Mouse (Mus musculus): ENCODE data around the gene Chd3. TPM values are rescaled to one million over a fixed set of nuclear protein-coding genes. Genes with fewer than 3 reads are reported as not detected.

Chd3 gene
- polyA plus RNA-seq, 1 experiment from 2014 or later: 89.3 TPM

GRCm38 (mm10) chr11:69340161-69341131, 28.8 kb downstream of the Chd3 start, which contains the start of gene Rnf227:
Gene Rnf227, plus strand, starts transcription at chr11:69340461.
- Histone ChIP-seq H3K9me3 (0 out of 2 replicates have a peak, but pooled peaks cover 5% of the 10 kb centered on the region), H3K36me3 (peaks cover 27% of the 10 kb centered on the region), H3K4me2 (peak within 1 kb of the TSS; percentile 92), H3K4me1 (peaks cover 19% of the 10 kb centered on the region), H3K4me3 (peak within 1 kb of the TSS; percentile 68), H3K27ac (peak within 1 kb of the TSS; percentile 90), H3K27me3 (no peaks in the 10 kb centered on the region), H3K9ac (peak within 1 kb of the TSS; percentile 58)
- ATAC-seq (ENCODE audit: insufficient number of reproducible peaks, low FRiP score, low TSS enrichment, low read depth): peak; percentile 73
- 1% methylated on average over 98 of the region's 99 CpGs for WGBS

- 64% methylated on average over 4 of the region's 4 CpGs for WGBS
- Histone ChIP-seq H3K27ac (no peak overlapping the region), H3K4me1 (peaks cover 22% of the 10 kb centered on the region), H3K9me3 (0 out of 2 replicates have a peak, but pooled peaks cover 5% of the 10 kb centered on the region), H3K4me2 (no peak overlapping the region), H3K36me3 (no peaks in the 10 kb centered on the region), H3K9ac (no peak overlapping the region), H3K4me3 (no peak overlapping the region), H3K27me3 (no peaks in the 10 kb centered on the region)
- no peak for ATAC-seq (ENCODE audit: insufficient number of reproducible peaks, low FRiP score, low TSS enrichment, low read depth)
Measured at GRCm38 (mm10) chr11:69334796-69335195, 34.4 kb downstream of the Chd3 start.

- no peaks in the 10 kb centered on the region for H3K27me3 ChIP-seq
- no peak overlapping the region for H3K4me3 ChIP-seq
- no peak overlapping the region for H3K27ac ChIP-seq
- no peak overlapping the region for H3K4me2 ChIP-seq
- no peak overlapping the region for H3K9ac ChIP-seq
- WGBS: 63% methylated on average over 3 of the region's 3 CpGs
- 0 out of 2 replicates have a peak, but pooled peaks cover 5% of the 10 kb centered on the region for H3K9me3 ChIP-seq
- peaks cover 20% of the 10 kb centered on the region for H3K4me1 ChIP-seq
- no peak for ATAC-seq (ENCODE audit: insufficient number of reproducible peaks, low FRiP score, low TSS enrichment, low read depth)
- no peaks in the 10 kb centered on the region for H3K36me3 ChIP-seq
Measured at GRCm38 (mm10) chr11:69333922-69334321, 35.3 kb downstream of the Chd3 start.

- Histone ChIP-seq H3K4me3 (no peak overlapping the region), H3K9me3 (0 out of 2 replicates have a peak, but pooled peaks cover 5% of the 10 kb centered on the region), H3K9ac (no peak overlapping the region), H3K27ac (no peak overlapping the region), H3K4me1 (peaks cover 20% of the 10 kb centered on the region), H3K27me3 (peaks cover 3% of the 10 kb centered on the region), H3K36me3 (no peaks in the 10 kb centered on the region), H3K4me2 (peak overlapping the region; percentile 50)
- no peak for ATAC-seq (ENCODE audit: insufficient number of reproducible peaks, low FRiP score, low TSS enrichment, low read depth)
- WGBS: 28% methylated on average over 8 of the region's 8 CpGs
Measured at GRCm38 (mm10) chr11:69332713-69333253, 36.4 kb downstream of the Chd3 start.

GRCm38 (mm10) chr11:69331929-69332405, 37.2 kb downstream of the Chd3 start:
- no peaks in the 10 kb centered on the region for H3K9me3 ChIP-seq
- H3K36me3 ChIP-seq: no peaks in the 10 kb centered on the region
- peak overlapping the region; percentile 54 for H3K9ac ChIP-seq
- WGBS: under 1% methylated on average over 24 of the region's 24 CpGs
- peaks cover 11% of the 10 kb centered on the region for H3K27me3 ChIP-seq
- peaks cover 24% of the 10 kb centered on the region for H3K4me1 ChIP-seq
- peak overlapping the region; percentile 54 for H3K27ac ChIP-seq
- peak overlapping the region; percentile 50 for H3K4me2 ChIP-seq
- H3K4me3 ChIP-seq: peak overlapping the region; percentile 50
- peak; percentile 60; the same call in 1 of the 2 replicates for ATAC-seq (ENCODE audit: insufficient number of reproducible peaks, low FRiP score, low TSS enrichment, low read depth)

GRCm38 (mm10) chr11:69331152-69331551, 38.1 kb downstream of the Chd3 start:
- Histone ChIP-seq H3K4me1 (peaks cover 32% of the 10 kb centered on the region), H3K36me3 (no peaks in the 10 kb centered on the region), H3K4me2 (no peak overlapping the region), H3K9ac (no peak overlapping the region), H3K4me3 (no peak overlapping the region), H3K27ac (0 out of 2 replicates have a peak overlapping the region, but pooled peaks have one; percentile 54), H3K9me3 (no peaks in the 10 kb centered on the region), H3K27me3 (peaks cover 18% of the 10 kb centered on the region)
- ATAC-seq (ENCODE audit: insufficient number of reproducible peaks, low FRiP score, low TSS enrichment, low read depth): no peak
- 83% methylated on average over 6 of the region's 6 CpGs for WGBS

GRCm38 (mm10) chr11:69328517-69328916, 40.7 kb downstream of the Chd3 start:
- Histone ChIP-seq H3K4me3 (no peak overlapping the region), H3K9ac (no peak overlapping the region), H3K9me3 (no peaks in the 10 kb centered on the region), H3K27me3 (peaks cover 18% of the 10 kb centered on the region), H3K27ac (no peak overlapping the region), H3K4me1 (peaks cover 52% of the 10 kb centered on the region), H3K36me3 (no peaks in the 10 kb centered on the region), H3K4me2 (no peak overlapping the region)
- 92% methylated on average over 6 of the region's 6 CpGs for WGBS
- ATAC-seq (ENCODE audit: insufficient number of reproducible peaks, low FRiP score, low TSS enrichment, low read depth): no peak

- 56% methylated on average over 6 of the region's 6 CpGs for WGBS
Measured at GRCm38 (mm10) chr11:69327648-69328047, 41.6 kb downstream of the Chd3 start.

GRCm38 (mm10) chr11:69327157-69327442, 42.1 kb downstream of the Chd3 start:
- WGBS: 15% methylated on average over 9 of the region's 9 CpGs
- peak overlapping the region; percentile 49 for H3K4me3 ChIP-seq
- no peak for ATAC-seq (ENCODE audit: insufficient number of reproducible peaks, low FRiP score, low TSS enrichment, low read depth)
- peaks cover 18% of the 10 kb centered on the region for H3K27me3 ChIP-seq
- H3K36me3 ChIP-seq: no peaks in the 10 kb centered on the region
- H3K9ac ChIP-seq: no peak overlapping the region; the same call in 1 of the 2 replicates
- H3K4me2 ChIP-seq: 0 out of 2 replicates have a peak overlapping the region, but pooled peaks have one; percentile 95
- H3K9me3 ChIP-seq: no peaks in the 10 kb centered on the region
- H3K27ac ChIP-seq: no peak overlapping the region
- peaks cover 55% of the 10 kb centered on the region for H3K4me1 ChIP-seq

More at GRCm38 (mm10) chr11:69327648-69328047, 41.6 kb downstream of the Chd3 start:
- peaks cover 55% of the 10 kb centered on the region for H3K4me1 ChIP-seq
- no peaks in the 10 kb centered on the region for H3K9me3 ChIP-seq
- no peaks in the 10 kb centered on the region for H3K36me3 ChIP-seq
- peaks cover 18% of the 10 kb centered on the region for H3K27me3 ChIP-seq
- no peak for ATAC-seq (ENCODE audit: insufficient number of reproducible peaks, low FRiP score, low TSS enrichment, low read depth)
- no peak overlapping the region for H3K4me2 ChIP-seq
- H3K9ac ChIP-seq: no peak overlapping the region
- no peak overlapping the region for H3K27ac ChIP-seq
- no peak overlapping the region for H3K4me3 ChIP-seq

GRCm38 (mm10) chr11:69326408-69327156, 42.6 kb downstream of the Chd3 start:
- no peaks in the 10 kb centered on the region for H3K9me3 ChIP-seq
- H3K9ac ChIP-seq: peak overlapping the region; percentile 60
- H3K4me2 ChIP-seq: peak overlapping the region; percentile 95
- peak overlapping the region; percentile 49 for H3K4me3 ChIP-seq
- peaks cover 18% of the 10 kb centered on the region for H3K27me3 ChIP-seq
- peaks cover 56% of the 10 kb centered on the region for H3K4me1 ChIP-seq
- WGBS: 2% methylated on average over 44 of the region's 45 CpGs
- ATAC-seq (ENCODE audit: insufficient number of reproducible peaks, low FRiP score, low TSS enrichment, low read depth): no peak
- no peaks in the 10 kb centered on the region for H3K36me3 ChIP-seq
- no peak overlapping the region for H3K27ac ChIP-seq

GRCm38 (mm10) chr11:69325628-69326407, 43.4 kb downstream of the Chd3 start, which contains the start of gene Kcnab3:
Gene Kcnab3, plus strand, starts transcription at chr11:69326258.
- no peaks in the 10 kb centered on the region for H3K9me3 ChIP-seq
- peak within 1 kb of the TSS; percentile 60 for H3K9ac ChIP-seq
- 11% methylated on average over 26 of the region's 26 CpGs for WGBS
- H3K27ac ChIP-seq: peak within 1 kb of the TSS; percentile 28; the same call in 1 of the 2 replicates
- H3K4me3 ChIP-seq: peak within 1 kb of the TSS; percentile 49
- H3K4me2 ChIP-seq: peak within 1 kb of the TSS; percentile 95
- H3K27me3 ChIP-seq: peaks cover 18% of the 10 kb centered on the region
- peaks cover 49% of the 10 kb centered on the region for H3K4me1 ChIP-seq
- ATAC-seq (ENCODE audit: insufficient number of reproducible peaks, low FRiP score, low TSS enrichment, low read depth): no peak
- H3K36me3 ChIP-seq: peaks cover 3% of the 10 kb centered on the region; the same call in 1 of the 2 replicates
